Mouse (Mus musculus): ENCODE measurements around the gene Emx1.
"Not testable (repeated sequence)": the region's sequence is repeated elsewhere in the genome, so short reads cannot be mapped to it uniquely, and the experiment has no call there.

Emx1 gene

GRCm38 (mm10) chr6:85187340-85188211 lies at the start of gene Emx1:
TSS of gene Emx1 (plus strand) at chr6:85187438.
- no peak for DNase-seq (ENCODE audit: low read depth)

GRCm38 (mm10) chr6:85139534-85139933 lies 47.7 kb upstream of the Emx1 start:
- DNase-seq (ENCODE audit: low read depth), result peak; percentile 28

- DNase-seq (ENCODE audit: low read depth), result peak; percentile 80
These were observed 46.2 kb upstream of the Emx1 start for GRCm38 (mm10) chr6:85141013-85141412.

GRCm38 (mm10) chr6:85144466-85144865 lies 42.8 kb upstream of the Emx1 start:
- no peak for DNase-seq (ENCODE audit: low read depth)

- DNase-seq (ENCODE audit: low read depth), result no peak
These were observed 39.6 kb upstream of the Emx1 start for GRCm38 (mm10) chr6:85147636-85148035.

- no peak for DNase-seq (ENCODE audit: low read depth)
These were observed 36.9 kb upstream of the Emx1 start for GRCm38 (mm10) chr6:85150386-85150785.

- peak; percentile 88 for DNase-seq (ENCODE audit: low read depth)
These were observed 33.2 kb upstream of the Emx1 start for GRCm38 (mm10) chr6:85153970-85154540.

GRCm38 (mm10) chr6:85154861-85155528 lies 32.2 kb upstream of the Emx1 start:
- no peak for DNase-seq (ENCODE audit: low read depth)

- DNase-seq (ENCODE audit: low read depth), result not testable (repeated sequence)
These were observed 30.7 kb upstream of the Emx1 start for GRCm38 (mm10) chr6:85156551-85156950.

- peak; percentile 21 for DNase-seq (ENCODE audit: low read depth)
These were observed 29.0 kb upstream of the Emx1 start for GRCm38 (mm10) chr6:85158040-85158804.

GRCm38 (mm10) chr6:85159092-85159760 lies 28.0 kb upstream of the Emx1 start:
- DNase-seq (ENCODE audit: low read depth), result peak; percentile 54

GRCm38 (mm10) chr6:85160201-85160923 lies 26.9 kb upstream of the Emx1 start:
- DNase-seq (ENCODE audit: low read depth), result peak; percentile 71

GRCm38 (mm10) chr6:85165440-85165921 lies 21.8 kb upstream of the Emx1 start:
- no peak for DNase-seq (ENCODE audit: low read depth)

- DNase-seq (ENCODE audit: low read depth), result no peak
These were observed 7.7 kb upstream of the Emx1 start for GRCm38 (mm10) chr6:85179569-85179968.

GRCm38 (mm10) chr6:85180036-85180435 lies 7.2 kb upstream of the Emx1 start:
- DNase-seq (ENCODE audit: low read depth), result no peak

GRCm38 (mm10) chr6:85183951-85184350 lies 3.3 kb upstream of the Emx1 start:
- DNase-seq (ENCODE audit: low read depth), result peak; percentile 4

- DNase-seq (ENCODE audit: low read depth), result no peak
These were observed 1.1 kb upstream of the Emx1 start for GRCm38 (mm10) chr6:85186033-85186743.

GRCm38 (mm10) chr6:85186744-85187059 lies 536 bp upstream of the Emx1 start:
- DNase-seq (ENCODE audit: low read depth), result no peak

GRCm38 (mm10) chr6:85188256-85189110 lies 1.2 kb downstream of the Emx1 start:
- no peak for DNase-seq (ENCODE audit: low read depth)

All from 416B (cell line).